Mouse (Mus musculus) myocyte (in vitro differentiated cells): ENCODE results near the gene Etfbkmt. TPM values are rescaled to one million over a fixed set of nuclear protein-coding genes. Genes with fewer than 3 reads are reported as not detected.
"Not testable (repeated sequence)": the region's sequence is repeated elsewhere in the genome, so short reads cannot be mapped to it uniquely, and the experiment has no call there.

Experiments
- H3K27me3 ChIP-seq: one replicate; pipeline ENCODE4 v1.6.1; 2011; ENCODE audit not compliant: control insufficient read depth, insufficient read depth, insufficient read length
- H3K36me3 ChIP-seq: one replicate; pipeline ENCODE4 v1.6.1; 2011; ENCODE audit not compliant: control insufficient read depth, insufficient read depth
- H3K4me2 ChIP-seq: one replicate; pipeline ENCODE4 v1.6.1; 2011; ENCODE audit warnings: low read depth, control low read depth
- H3K4me3 ChIP-seq: one replicate; pipeline ENCODE4 v1.5.1; 2011; ENCODE audit warnings: mild to moderate bottlenecking, control low read depth, moderate library complexity
- H3K79me2 ChIP-seq: one replicate; pipeline ENCODE4 v1.6.1; 2011; ENCODE audit not compliant: control insufficient read depth, insufficient read depth
- H3ac ChIP-seq: one replicate; pipeline ENCODE4 v1.6.1; 2011; ENCODE audit not compliant: control insufficient read depth, insufficient read length
- CEBPB ChIP-seq: IDR thresholded peaks from 2 replicates; pipeline ENCODE4 v1.6.1; 2011; ENCODE audit warnings: mild to moderate bottlenecking, moderate library complexity; ENCODE audit not compliant: poor library complexity, insufficient read depth, severe bottlenecking
- E2F4 ChIP-seq: IDR thresholded peaks from one replicate; pipeline ENCODE4 v1.6.1; 2011; ENCODE audit warnings: mild to moderate bottlenecking, control low read depth, moderate library complexity; ENCODE audit not compliant: insufficient read depth
- MAX ChIP-seq: IDR thresholded peaks from one replicate; pipeline ENCODE4 v1.6.1; 2011; ENCODE audit warnings: low read depth, mild to moderate bottlenecking, control low read depth
- MYOD1 ChIP-seq, 3 experiments: IDR thresholded peaks; one replicate each; pipeline ENCODE4 v1.6.1; 2011; ENCODE audit warnings: control low read depth in 2 of 3, low read depth in 2 of 3, mild to moderate bottlenecking in 2 of 3, moderate library complexity in 1 of 3; ENCODE audit not compliant: insufficient read length in 2 of 3, control insufficient read depth in 1 of 3
- MYOG ChIP-seq, 3 experiments: IDR thresholded peaks; one replicate each; pipeline ENCODE4 v1.6.1; 2011; ENCODE audit warnings: control low read depth in 2 of 3, low read depth in 2 of 3, mild to moderate bottlenecking in 2 of 3; ENCODE audit not compliant: insufficient read length in 2 of 3, control insufficient read depth in 1 of 3, insufficient read depth in 1 of 3
- POLR2A ChIP-seq: IDR thresholded peaks from one replicate; pipeline ENCODE4 v1.6.1; 2011; ENCODE audit warnings: low read depth, mild to moderate bottlenecking, control low read depth, moderate library complexity; ENCODE audit not compliant: insufficient read length
- POLR2AphosphoS2 ChIP-seq: IDR thresholded peaks from one replicate; pipeline ENCODE4 v1.6.1; 2011; ENCODE audit warnings: low read depth, control low read depth; ENCODE audit not compliant: insufficient read length
- REST ChIP-seq: IDR thresholded peaks from one replicate; pipeline ENCODE4 v1.6.1; 2011; ENCODE audit warnings: mild to moderate bottlenecking, control low read depth, moderate library complexity; ENCODE audit not compliant: insufficient read depth, insufficient read length
- SRF ChIP-seq: IDR thresholded peaks from one replicate; pipeline ENCODE4 v1.6.1; 2011; ENCODE audit warnings: low read depth; ENCODE audit not compliant: control insufficient read depth, insufficient read length
- TCF12 ChIP-seq: IDR thresholded peaks from one replicate; pipeline ENCODE4 v1.6.1; 2011; ENCODE audit warnings: mild to moderate bottlenecking, control low read depth; ENCODE audit not compliant: poor library complexity, insufficient read depth, severe bottlenecking
- TCF3 ChIP-seq: IDR thresholded peaks from one replicate; pipeline ENCODE4 v1.6.1; 2011; ENCODE audit warnings: low read depth, control low read depth; ENCODE audit not compliant: insufficient read length
- USF1 ChIP-seq: IDR thresholded peaks from one replicate; pipeline ENCODE4 v1.6.1; 2011; ENCODE audit warnings: low read depth, mild to moderate bottlenecking, control low read depth, moderate library complexity
- polyA plus RNA-seq: library from polyadenylated mRNA; unstranded; fragments of >200 nt; fragmentation: generic; extraction: Trizol; gene quantifications from one replicate; pipeline ENCODE4 v1.2.1, GENCODE M21; 2012; ENCODE audit warnings: missing spikeins

Gene Etfbkmt
- polyA plus RNA-seq, 1 experiment, result 7.2 TPM

- TF ChIP-seq POLR2A (no peak), MYOD1 (IDR thresholded peaks at IDR 0.05; ENCODE audit: control insufficient read depth in 1 of 3, insufficient read length in 2 of 3, low read depth in 2 of 3) (no peak), POLR2AphosphoS2 (no peak), MAX (no peak), SRF (no peak), TCF12 (no peak), CEBPB (no peak), USF1 (no peak), TCF3 (no peak), MYOG (IDR thresholded peaks at IDR 0.05; ENCODE audit: control insufficient read depth in 1 of 3, insufficient read depth in 1 of 3, insufficient read length in 2 of 3, low read depth in 2 of 3) (no peak), REST (no peak), E2F4 (no peak)
- H3K4me3 ChIP-seq, result no peak overlapping the region
- H3K4me2 ChIP-seq, result no peak overlapping the region
- no peak overlapping the region for H3ac ChIP-seq
- H3K79me2 ChIP-seq, result no peaks in the 10 kb centered on the region
- H3K27me3 ChIP-seq, result no peaks in the 10 kb centered on the region
- peaks cover 20% of the 10 kb centered on the region for H3K36me3 ChIP-seq
Measured at GRCm38 (mm10) chr6:149154116-149155030, 14.7 kb downstream of the Etfbkmt start.

DNA sequence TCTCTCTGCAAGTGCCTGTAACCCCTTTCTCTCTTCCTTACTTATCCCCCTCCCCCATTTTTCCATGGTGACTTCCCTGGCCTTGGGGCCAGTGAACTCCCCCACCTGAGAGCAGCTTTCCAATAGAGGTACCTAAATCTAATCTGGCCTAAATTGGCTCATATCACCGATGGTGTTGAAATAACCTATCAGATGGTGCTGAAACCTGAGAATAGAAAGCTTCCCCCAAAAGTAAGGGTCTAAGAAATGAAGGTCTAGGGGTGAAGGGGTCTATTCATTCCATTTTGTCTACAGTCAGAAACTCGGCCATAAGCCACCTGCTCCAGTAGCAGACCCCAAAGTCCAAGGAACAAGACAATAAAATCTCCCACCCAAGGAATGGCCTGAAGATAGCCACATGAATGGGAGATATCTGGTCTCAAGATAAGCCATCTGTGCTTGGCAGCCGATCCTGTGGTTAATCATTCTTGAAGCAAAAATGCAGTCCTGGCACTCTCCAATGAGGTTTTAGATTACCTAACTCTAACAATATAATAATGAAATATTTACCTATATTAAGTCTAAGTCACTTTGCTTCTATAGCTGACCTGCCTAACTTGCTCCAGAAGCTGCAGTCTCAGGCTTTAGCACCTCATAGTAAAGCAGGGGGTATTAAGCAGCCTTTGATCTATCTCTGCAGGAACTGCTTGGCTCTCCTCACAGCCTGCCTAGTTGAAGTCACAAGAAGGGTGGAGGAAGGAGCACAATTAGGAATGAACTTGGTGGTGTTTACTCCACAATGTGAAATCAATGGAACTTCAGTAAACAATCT lies 15.6 kb downstream of the Etfbkmt start:
- Histone ChIP-seq H3K79me2 (no peaks in the 10 kb centered on the region), H3K36me3 (peaks cover 20% of the 10 kb centered on the region), H3K4me2 (no peak overlapping the region), H3ac (no peak overlapping the region), H3K4me3 (no peak overlapping the region), H3K27me3 (no peaks in the 10 kb centered on the region)
- TF ChIP-seq MYOD1 (IDR thresholded peaks at IDR 0.05; ENCODE audit: control insufficient read depth in 1 of 3, insufficient read length in 2 of 3, low read depth in 2 of 3) (no peak), CEBPB (no peak), TCF3 (no peak), POLR2AphosphoS2 (no peak), SRF (no peak), MYOG (IDR thresholded peaks at IDR 0.05; ENCODE audit: control insufficient read depth in 1 of 3, insufficient read depth in 1 of 3, insufficient read length in 2 of 3, low read depth in 2 of 3) (no peak), E2F4 (no peak), TCF12 (no peak), REST (no peak)

DNA sequence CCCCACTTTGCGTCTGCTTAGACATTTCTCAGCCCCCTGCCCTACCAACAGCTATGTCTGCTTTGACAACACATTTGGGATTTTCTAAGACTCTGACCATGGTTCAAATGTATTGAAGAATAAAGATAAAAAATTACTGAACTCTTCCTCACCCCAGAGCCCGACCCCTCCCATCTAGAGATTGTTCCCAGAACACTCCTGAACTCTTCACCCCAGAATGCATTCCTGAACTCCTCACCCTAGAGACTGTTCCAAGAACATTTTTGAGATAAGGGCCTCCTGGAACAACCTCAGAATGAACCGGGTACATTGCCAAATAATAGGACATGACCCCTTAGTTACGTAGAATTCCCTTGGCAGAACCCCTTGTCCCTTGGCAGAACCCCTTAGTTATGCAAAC lies 27.4 kb downstream of the Etfbkmt start:
- not testable (repeated sequence) for H3K79me2 ChIP-seq, H3K27me3 ChIP-seq, H3K4me3 ChIP-seq, H3K4me2 ChIP-seq, H3ac ChIP-seq
- peaks cover 55% of the 10 kb centered on the region for H3K36me3 ChIP-seq

DNA sequence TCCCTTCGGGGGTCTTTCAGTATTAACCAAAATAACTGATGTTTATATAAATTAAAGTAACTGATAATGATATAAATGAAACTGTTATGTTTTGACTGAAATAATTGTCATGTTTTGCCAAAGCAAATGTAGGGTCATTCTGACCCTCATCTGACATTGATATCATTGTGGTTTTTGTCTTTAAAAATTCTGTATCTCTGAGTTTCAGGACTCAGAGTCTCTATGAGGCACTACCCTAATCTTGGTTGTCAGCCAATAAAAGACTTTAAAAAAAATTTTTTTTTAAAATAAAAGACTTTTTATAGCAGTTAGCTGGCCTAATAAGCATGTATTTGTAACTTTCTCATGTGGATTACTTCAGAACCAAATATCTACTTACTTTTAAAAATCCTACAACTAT lies 28.0 kb downstream of the Etfbkmt start:
- Histone ChIP-seq H3K36me3 (peaks cover 49% of the 10 kb centered on the region), H3K27me3 (no peaks in the 10 kb centered on the region), H3K4me2 (no peak overlapping the region), H3K79me2 (no peaks in the 10 kb centered on the region), H3ac (no peak overlapping the region), H3K4me3 (no peak overlapping the region)
- TF ChIP-seq MAX (no peak), SRF (no peak), TCF12 (no peak), TCF3 (no peak), E2F4 (no peak), MYOG (IDR thresholded peaks at IDR 0.05; ENCODE audit: control insufficient read depth in 1 of 3, insufficient read depth in 1 of 3, insufficient read length in 2 of 3, low read depth in 2 of 3) (no peak), USF1 (no peak), POLR2A (no peak), REST (no peak), POLR2AphosphoS2 (no peak), CEBPB (no peak), MYOD1 (IDR thresholded peaks at IDR 0.05; ENCODE audit: control insufficient read depth in 1 of 3, insufficient read length in 2 of 3, low read depth in 2 of 3) (no peak)
